Mouse (Mus musculus) erythroblast, embryonic 14.5 days (primary cell): Measurements from ENCODE around the gene Cdca8. TPM values are rescaled to one million over a fixed set of nuclear protein-coding genes. Genes with fewer than 3 reads are reported as not detected.
A peak's percentile ranks its signal among the peaks of the same experiment; 100 is the strongest.
"Not testable (repeated sequence)": the region's sequence is repeated elsewhere in the genome, so short reads cannot be mapped to it uniquely, and the experiment has no call there.

ENCODE experiments used
- H3K27me3 ChIP-seq: 2 replicates; pipeline ENCODE4 v1.6.1; 2012; ENCODE audit warnings: inconsistent platforms; ENCODE audit not compliant: control insufficient read depth
- H3K36me3 ChIP-seq: 2 replicates; pipeline ENCODE4 v1.6.1; 2012; ENCODE audit warnings: mild to moderate bottlenecking, inconsistent platforms; ENCODE audit not compliant: control insufficient read depth
- H3K4me1 ChIP-seq: 2 replicates; pipeline ENCODE4 v1.6.1; 2012; ENCODE audit warnings: inconsistent platforms; ENCODE audit not compliant: control insufficient read depth
- H3K4me3 ChIP-seq: replicated peaks from 2 replicates; pipeline ENCODE3; 2012; ENCODE audit warnings: moderate library complexity, mild to moderate bottlenecking, inconsistent platforms
- H3K9me3 ChIP-seq: 2 replicates; pipeline ENCODE4 v1.6.1; 2012; ENCODE audit warnings: low read length, inconsistent platforms, mixed read lengths; ENCODE audit not compliant: control insufficient read depth
- GATA1 ChIP-seq: IDR thresholded peaks from 2 replicates; pipeline ENCODE4 v1.6.1; 2012; ENCODE audit warnings: low read length, inconsistent platforms, mixed read lengths
- TAL1 ChIP-seq: IDR thresholded peaks from 3 replicates; pipeline ENCODE4 v1.6.1; 2012; ENCODE audit warnings: low read length, inconsistent platforms, mixed read lengths
- polyA plus RNA-seq: library from polyadenylated mRNA; stranded (reverse); fragments of >175 nt; gene quantifications from 2 replicates; pipeline ENCODE4 v1.2.3, GENCODE M21; 2012

Cdca8 gene
- 34.5 and 34.6 TPM in 2 replicates for polyA plus RNA-seq

DNA sequence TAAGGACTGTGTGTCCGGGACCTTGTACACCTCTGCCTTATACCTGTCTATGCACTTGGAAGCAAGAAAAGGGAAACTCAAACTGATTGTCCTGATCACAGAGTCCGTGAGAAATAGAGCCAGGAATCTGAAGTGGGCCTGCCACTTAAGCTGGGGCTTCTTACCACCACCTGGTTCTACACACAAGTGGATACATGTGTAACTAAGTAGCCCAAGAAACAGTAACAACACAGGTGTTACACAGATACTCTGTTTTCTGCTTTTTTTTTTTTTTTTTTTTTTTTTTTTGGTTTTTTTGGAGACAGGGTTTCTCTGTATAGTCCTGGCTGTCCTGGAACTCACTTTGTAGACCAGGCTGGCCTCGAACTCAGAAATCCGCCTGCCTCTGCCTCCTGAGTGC, at the start of gene Cdca8:
Gene Cdca8, minus strand, starts transcription at position 101 of the 400 bp plus-strand sequence.
- Histone ChIP-seq H3K4me1 (peaks cover 28% of the 10 kb centered on the region), H3K36me3 (peaks cover 63% of the 10 kb centered on the region), H3K4me3 (peak within 1 kb of the TSS; percentile 17)
- not testable (repeated sequence) for H3K9me3 ChIP-seq, H3K27me3 ChIP-seq

DNA sequence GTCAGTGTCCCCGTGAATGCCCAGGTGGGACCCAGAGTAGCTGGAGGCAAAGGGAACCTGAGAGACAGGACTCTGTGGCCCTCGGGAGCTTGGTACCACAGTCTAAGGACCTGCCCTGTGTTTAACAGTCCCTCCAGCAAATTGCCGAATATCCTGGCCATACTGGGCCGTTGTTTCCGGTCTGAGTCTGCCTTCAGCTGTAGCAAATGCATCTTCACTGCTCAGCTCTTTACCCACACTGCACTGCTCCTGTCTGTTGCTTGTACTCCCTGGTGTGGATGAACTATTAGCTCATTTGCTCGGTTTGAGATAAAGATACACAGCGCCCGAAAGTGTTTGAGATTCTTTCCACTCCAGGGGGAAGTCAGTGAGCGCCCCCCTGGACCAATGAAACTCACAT, 49.3 kb upstream of the Cdca8 start:
- H3K4me3 ChIP-seq: no peak overlapping the region
- no peaks in the 10 kb centered on the region for H3K4me1 ChIP-seq
- peaks cover 86% of the 10 kb centered on the region for H3K27me3 ChIP-seq
- no peaks in the 10 kb centered on the region; the same call in 1 of the 2 replicates for H3K9me3 ChIP-seq
- H3K36me3 ChIP-seq: no peaks in the 10 kb centered on the region
- TF ChIP-seq TAL1 (no peak), GATA1 (no peak)

DNA sequence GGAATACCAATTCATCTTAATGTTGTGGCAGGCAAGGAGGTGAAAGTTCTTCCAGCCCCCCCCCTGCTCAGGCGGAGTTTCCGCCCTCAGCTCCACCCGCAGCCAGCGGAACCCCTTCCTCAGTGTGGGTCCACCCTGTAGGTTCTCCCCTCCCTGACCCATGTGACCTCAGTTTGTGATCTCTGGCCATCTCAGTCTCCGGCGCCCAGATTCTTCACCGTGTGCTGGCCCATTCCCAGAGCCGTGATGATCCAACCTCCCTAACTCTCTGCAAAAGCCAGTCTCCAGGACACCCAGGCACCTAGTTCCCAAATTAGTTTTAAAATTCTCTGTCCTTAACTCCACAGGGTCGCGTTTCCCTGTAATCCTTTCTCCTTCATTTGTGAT, 48.6 kb upstream of the Cdca8 start:
- Histone ChIP-seq H3K36me3 (no peaks in the 10 kb centered on the region), H3K4me3 (no peak overlapping the region), H3K27me3 (peaks cover 91% of the 10 kb centered on the region), H3K9me3 (no peaks in the 10 kb centered on the region; the same call in 1 of the 2 replicates), H3K4me1 (no peaks in the 10 kb centered on the region)
- TF ChIP-seq TAL1: no peak
- no peak for TF ChIP-seq GATA1

DNA sequence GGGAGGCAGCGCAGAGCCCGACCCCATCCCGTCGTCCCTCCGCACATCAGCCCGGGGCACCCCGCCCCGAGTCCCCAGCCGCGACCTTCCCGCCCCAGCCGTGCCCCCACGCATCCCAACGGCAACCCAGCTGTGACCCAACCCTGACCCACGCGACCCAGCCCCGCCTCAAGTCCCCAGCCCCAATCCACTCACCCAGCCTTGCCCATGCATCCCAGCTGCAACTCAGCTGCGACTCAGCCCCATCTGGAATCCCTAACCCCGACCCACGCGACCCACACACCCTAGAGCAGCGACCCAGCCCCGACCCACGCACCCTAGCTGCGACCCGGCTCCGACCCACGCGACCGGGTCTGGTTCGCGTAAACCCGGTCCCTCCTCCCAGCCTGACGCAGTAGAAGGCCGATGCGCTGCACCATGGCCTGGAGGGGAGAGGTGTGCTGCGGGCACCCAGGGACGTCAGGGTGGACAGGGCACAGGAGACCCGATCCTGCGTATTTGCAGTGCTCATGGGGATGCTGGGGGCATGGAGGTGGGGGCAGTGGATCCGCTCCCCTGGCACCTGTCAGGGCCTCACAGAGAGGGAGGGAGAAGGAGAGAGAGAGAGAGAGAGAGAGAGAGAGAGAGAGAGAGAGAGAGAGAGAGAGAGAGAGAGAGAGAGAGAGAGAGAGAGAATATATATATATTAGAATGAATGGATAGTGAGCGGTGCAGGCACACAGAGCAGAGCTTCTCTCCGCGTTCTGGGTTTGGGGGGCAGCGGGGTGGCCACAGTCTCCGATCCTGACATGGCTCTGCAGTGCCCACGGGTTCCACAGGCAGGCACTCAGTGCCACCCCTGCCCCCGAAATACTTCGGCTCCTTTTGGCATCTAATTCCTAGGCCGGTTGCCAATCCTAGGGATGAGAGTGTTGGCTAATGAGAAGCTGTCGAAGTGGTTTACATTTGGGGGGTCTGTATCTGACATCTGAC, 47.9 kb upstream of the Cdca8 start:
- Histone ChIP-seq H3K9me3 (no peaks in the 10 kb centered on the region; the same call in 1 of the 2 replicates), H3K4me3 (no peak overlapping the region), H3K27me3 (peaks cover 93% of the 10 kb centered on the region), H3K36me3 (no peaks in the 10 kb centered on the region), H3K4me1 (no peaks in the 10 kb centered on the region)
- TF ChIP-seq TAL1 (no peak), GATA1 (no peak)

DNA sequence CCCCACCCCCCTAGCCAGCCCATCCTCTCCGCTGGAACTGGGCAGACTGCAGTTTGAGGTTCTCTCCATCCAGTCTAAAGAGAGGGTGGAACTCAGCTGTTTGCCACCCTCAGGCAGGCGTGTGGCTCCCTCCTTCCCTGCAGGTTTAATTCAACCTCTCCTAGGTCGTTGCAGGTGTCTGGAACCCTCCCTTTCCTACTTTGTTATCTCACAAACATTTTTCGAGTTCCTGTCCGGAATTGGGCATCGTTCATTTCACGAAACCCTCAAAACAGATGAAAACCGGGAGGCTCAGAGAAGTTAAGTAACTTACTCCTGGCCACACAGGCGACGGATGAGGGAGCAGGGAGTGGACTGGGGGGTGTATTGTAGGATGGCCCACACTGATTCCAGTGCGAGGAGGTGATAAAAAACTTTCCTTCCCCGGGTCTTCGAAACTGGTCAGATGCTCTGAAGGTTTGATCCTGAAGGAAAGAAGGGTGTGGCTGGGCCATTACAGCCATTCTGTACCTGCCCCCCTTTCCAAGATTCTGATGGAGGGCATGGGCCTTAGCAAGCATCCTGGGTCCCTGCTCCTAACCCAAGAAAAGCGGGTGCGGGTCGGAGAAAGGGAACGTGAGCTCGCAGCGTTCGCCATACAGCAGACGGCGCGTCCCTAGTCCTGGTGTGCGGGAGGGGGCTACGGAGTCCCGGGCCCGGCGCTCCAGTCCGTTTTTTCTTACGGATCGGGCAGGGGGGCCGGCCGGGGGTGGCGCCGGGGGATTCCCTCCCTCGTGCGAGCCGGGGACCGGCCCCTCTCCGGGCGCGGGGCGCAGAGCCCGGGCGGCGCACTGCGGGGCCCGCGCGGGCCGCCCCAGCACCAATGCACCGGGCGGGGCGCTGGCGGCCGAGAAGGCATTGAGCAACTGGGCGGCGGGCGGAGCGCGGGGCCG, 46.8 kb upstream of the Cdca8 start, which contains the start of gene Rspo1:
Gene Rspo1, plus strand, starts transcription at position 760 of the 932 bp plus-strand sequence.
- H3K36me3 ChIP-seq: no peaks in the 10 kb centered on the region
- H3K9me3 ChIP-seq: no peaks in the 10 kb centered on the region; the same call in 1 of the 2 replicates
- no peaks in the 10 kb centered on the region for H3K4me1 ChIP-seq
- H3K4me3 ChIP-seq: no peak within 1 kb of the TSS
- peaks cover 87% of the 10 kb centered on the region for H3K27me3 ChIP-seq
- no peak for TF ChIP-seq GATA1
- no peak for TF ChIP-seq TAL1

DNA sequence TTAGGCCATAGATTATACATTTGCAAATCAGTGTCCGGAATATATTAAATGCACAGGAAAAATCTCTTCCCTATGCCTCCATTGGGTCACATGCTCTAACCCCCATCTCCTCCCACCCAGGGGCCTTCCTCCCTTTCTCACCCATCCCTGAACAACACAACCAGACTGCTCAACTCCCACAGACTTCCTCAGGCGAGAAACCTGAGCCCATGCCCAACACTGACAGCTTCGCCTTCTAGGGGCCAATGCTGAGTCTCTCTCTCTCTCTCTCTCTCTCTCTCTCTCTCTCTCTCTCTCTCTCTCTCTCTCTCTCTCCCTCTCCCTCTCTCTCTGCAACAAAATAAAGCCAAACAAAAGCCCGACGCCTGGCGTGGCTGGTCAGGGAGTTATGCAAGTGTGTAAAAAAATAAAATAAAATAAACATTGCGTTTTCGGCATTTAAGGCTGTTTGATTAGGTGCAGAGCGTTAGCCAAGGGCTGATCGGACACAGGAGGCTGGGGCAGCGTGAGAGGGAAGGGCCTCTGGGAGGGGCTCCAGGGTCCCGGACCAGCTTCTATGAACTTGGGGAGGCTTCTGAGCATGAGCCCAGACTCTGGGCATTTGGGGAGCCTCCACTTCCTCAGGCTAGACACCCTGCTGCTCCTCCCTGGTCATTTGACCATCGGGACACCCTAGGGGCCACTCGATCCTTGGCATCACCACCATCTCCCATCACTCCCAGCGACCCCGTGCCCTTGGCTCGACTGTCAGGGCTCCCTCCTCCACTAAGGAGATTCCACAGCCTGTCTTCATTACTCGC, 46.0 kb upstream of the Cdca8 start:
- Histone ChIP-seq H3K9me3 (no peaks in the 10 kb centered on the region; the same call in 1 of the 2 replicates), H3K36me3 (no peaks in the 10 kb centered on the region), H3K4me3 (no peak overlapping the region), H3K4me1 (no peaks in the 10 kb centered on the region), H3K27me3 (peaks cover 78% of the 10 kb centered on the region)
- TF ChIP-seq TAL1: no peak
- no peak for TF ChIP-seq GATA1

DNA sequence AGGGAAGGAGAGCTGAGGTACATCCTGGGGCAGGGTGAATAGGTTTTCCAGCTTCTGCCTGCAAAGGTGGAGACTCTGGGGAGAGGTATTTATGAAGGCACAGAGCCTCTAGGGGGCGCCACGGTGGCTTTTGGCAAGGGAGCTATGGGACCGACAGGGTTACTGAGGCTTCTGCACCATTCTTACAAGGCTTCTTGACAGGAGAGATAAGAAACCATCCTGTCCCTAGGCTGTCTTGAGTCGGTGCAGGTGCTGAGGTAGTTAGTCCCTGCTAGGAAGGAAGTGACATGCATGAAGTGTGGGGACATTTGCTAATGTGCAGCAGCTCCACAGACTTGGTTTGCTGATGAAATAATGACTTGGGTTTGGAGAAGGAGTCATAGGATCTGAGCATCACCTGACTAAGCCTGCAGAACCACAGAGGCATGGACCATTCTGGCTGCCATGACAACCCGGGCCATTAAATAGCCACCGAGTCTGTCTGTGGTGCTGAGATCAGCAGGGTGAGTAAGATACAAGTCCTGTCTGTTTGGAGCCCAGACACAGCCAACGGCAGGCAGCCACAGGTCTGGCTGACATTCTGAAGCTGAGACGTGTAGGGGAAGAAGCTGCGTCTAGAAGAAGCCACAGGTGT, 44.9 kb upstream of the Cdca8 start:
- H3K4me3 ChIP-seq: no peak overlapping the region
- TF ChIP-seq GATA1 (no peak), TAL1 (no peak)
- H3K36me3 ChIP-seq: no peaks in the 10 kb centered on the region
- H3K27me3 ChIP-seq: peaks cover 67% of the 10 kb centered on the region
- H3K9me3 ChIP-seq: no peaks in the 10 kb centered on the region; the same call in 1 of the 2 replicates
- no peaks in the 10 kb centered on the region for H3K4me1 ChIP-seq

DNA sequence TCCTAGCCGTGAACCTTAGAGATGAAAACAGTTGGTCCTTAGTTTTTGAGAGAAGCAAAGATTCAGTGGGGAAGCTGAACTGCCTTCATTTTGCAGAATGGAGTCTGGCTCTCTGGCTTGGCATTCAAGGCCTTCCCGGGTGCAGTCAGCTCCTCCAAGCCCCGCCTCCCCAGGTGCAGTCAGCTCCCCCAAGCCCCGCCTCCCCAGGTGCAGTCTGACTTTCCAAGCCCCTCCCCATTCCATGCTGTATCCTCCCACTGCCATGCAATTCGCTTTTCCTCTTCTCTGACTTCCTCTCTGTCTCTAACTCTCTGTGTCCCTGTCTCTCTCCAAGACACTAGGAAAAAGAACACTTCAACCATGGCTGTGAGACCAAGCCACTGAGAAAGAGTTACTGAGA, 39.1 kb upstream of the Cdca8 start:
- TF ChIP-seq TAL1 (no peak), GATA1 (no peak)
- no peaks in the 10 kb centered on the region for H3K9me3 ChIP-seq
- peaks cover 9% of the 10 kb centered on the region for H3K27me3 ChIP-seq
- H3K4me1 ChIP-seq: no peaks in the 10 kb centered on the region
- no peaks in the 10 kb centered on the region for H3K36me3 ChIP-seq
- H3K4me3 ChIP-seq: no peak overlapping the region
